Mouse (Mus musculus) hindbrain, embryonic 13.5 days (tissue): ENCODE results near the gene Cacng8. TPM values are rescaled to one million over a fixed set of nuclear protein-coding genes. Genes with fewer than 3 reads are reported as not detected.
A peak's percentile ranks its signal among the peaks of the same experiment; 100 is the strongest.

ENCODE experiments used
- ATAC-seq: fragments of 200-750 bp; cut with Nextera tagmentation; 2 replicates; pipeline ENCODE4 v1.8.0; 2017; ENCODE audit warnings: moderate TSS enrichment; ENCODE audit not compliant: low FRiP score
- H3K27ac ChIP-seq: fragments of 300-500 bp; sonication (generic); 2 replicates; pipeline ENCODE4 v1.5.1; 2015; ENCODE audit warnings: inconsistent platforms, mild to moderate bottlenecking, moderate library complexity
- H3K27me3 ChIP-seq: fragments of 300-500 bp; sonication (generic); 2 replicates; pipeline ENCODE4 v1.6.1; 2015; ENCODE audit warnings: mild to moderate bottlenecking, inconsistent platforms
- H3K36me3 ChIP-seq: fragments of 300-500 bp; sonication (generic); 2 replicates; pipeline ENCODE4 v1.6.1; 2015; ENCODE audit warnings: mild to moderate bottlenecking, inconsistent platforms
- H3K4me1 ChIP-seq: fragments of 300-500 bp; sonication (generic); replicated peaks from 2 replicates; pipeline ENCODE4 v1.6.1; 2015; ENCODE audit warnings: inconsistent platforms
- H3K4me2 ChIP-seq: fragments of 300-500 bp; sonication (generic); 2 replicates; pipeline ENCODE4 v1.6.1; 2015; ENCODE audit warnings: inconsistent platforms, mild to moderate bottlenecking, moderate library complexity
- H3K4me3 ChIP-seq: fragments of 300-500 bp; sonication (generic); 2 replicates; pipeline ENCODE4 v1.5.1; 2015; ENCODE audit warnings: mild to moderate bottlenecking, inconsistent platforms
- H3K9ac ChIP-seq: fragments of 300-500 bp; sonication (generic); 2 replicates; pipeline ENCODE4 v1.6.1; 2015; ENCODE audit warnings: mild to moderate bottlenecking, inconsistent platforms
- H3K9me3 ChIP-seq: fragments of 300-500 bp; sonication (generic); 2 replicates; pipeline ENCODE4 v1.6.1; 2016; ENCODE audit warnings: inconsistent platforms
- WGBS: fragments of 180-500 bp; shearing (Covaris S2); methylation state at CpG from one replicate; pipeline ENCODE4 v1.1.7; 2015; 5-methylcytosine and 5-hydroxymethylcytosine counted together
- microRNA-seq: library from miRNA; unstranded; fragments of <30 nt; microRNA quantifications from one replicate; pipeline ENCODE4, GENCODE M21; 2016
- polyA plus RNA-seq: library from polyadenylated mRNA; unstranded; fragments of >200 nt; fragmentation: Nextera tagmentation; extraction: Ambion mirVana; gene quantifications from 2 replicates; pipeline ENCODE4 v1.2.1, GENCODE M21; 2015

Gene Cacng8
- polyA plus RNA-seq, 1 experiment from 2014 or later, result 12.9 TPM

GRCm38 (mm10) chr7:3463306-3463705 is 72.8 kb downstream of the Cacng8 start:
- no peak for ATAC-seq
- Histone ChIP-seq H3K27me3 (no peaks in the 10 kb centered on the region), H3K4me1 (no peaks in the 10 kb centered on the region)

More at GRCm38 (mm10) chr7:3463306-3463705, 72.8 kb downstream of the Cacng8 start:
- no peak overlapping the region for H3K4me2 ChIP-seq
- H3K9me3 ChIP-seq, result no peaks in the 10 kb centered on the region
- no peak overlapping the region for H3K4me3 ChIP-seq
- H3K27ac ChIP-seq, result no peak overlapping the region
- H3K9ac ChIP-seq, result no peak overlapping the region
- 85% methylated on average over 4 of the region's 4 CpGs for WGBS
- H3K36me3 ChIP-seq, result no peaks in the 10 kb centered on the region

Small RNAs within 50 kb of the gene (microRNA-seq; reads per million reads assigned to microRNA genes)
- 19.3 reads per million, percentile 30 among the genes with 10 or more reads in this experiment for gene Gm23450

Other genes with a start within 250 kb of the Cacng8 start
- gene AU018091, start 221.5 kb upstream of the Cacng8 start, polyA plus RNA-seq, result not detected in 2 replicates
- 0.05 TPM in 1 of 2 replicates, not detected in the other for gene Nlrp12, start 140.9 kb upstream of the Cacng8 start, polyA plus RNA-seq
- gene Myadm, start 101.6 kb upstream of the Cacng8 start, polyA plus RNA-seq, result 29.0 and 29.8 TPM in 2 replicates
- 0.81 and 0.83 TPM in 2 replicates for gene Prkcg, start 101.5 kb upstream of the Cacng8 start, polyA plus RNA-seq
- gene Cacng7, start 57.7 kb upstream of the Cacng8 start, polyA plus RNA-seq, result 4.3 and 4.7 TPM in 2 replicates
- gene Cacng6, start 33.5 kb downstream of the Cacng8 start, polyA plus RNA-seq, result 0.13 and 0.16 TPM in 2 replicates
- not detected in 2 replicates for gene Tarm1, start 111.9 kb downstream of the Cacng8 start, polyA plus RNA-seq
- 0.35 and 0.39 TPM in 2 replicates for gene Oscar, start 225.5 kb downstream of the Cacng8 start, polyA plus RNA-seq
- 481 and 487 TPM in 2 replicates for gene Ndufa3, start 226.7 kb downstream of the Cacng8 start, polyA plus RNA-seq
- gene Tfpt, start 239.2 kb downstream of the Cacng8 start, polyA plus RNA-seq, result 32.9 and 37.4 TPM in 2 replicates
- gene Prpf31, start 239.3 kb downstream of the Cacng8 start, polyA plus RNA-seq, result 99.1 and 105 TPM in 2 replicates